Mouse (Mus musculus): ENCODE measurements around the gene Calm3.

The Calm3 gene

DNA sequence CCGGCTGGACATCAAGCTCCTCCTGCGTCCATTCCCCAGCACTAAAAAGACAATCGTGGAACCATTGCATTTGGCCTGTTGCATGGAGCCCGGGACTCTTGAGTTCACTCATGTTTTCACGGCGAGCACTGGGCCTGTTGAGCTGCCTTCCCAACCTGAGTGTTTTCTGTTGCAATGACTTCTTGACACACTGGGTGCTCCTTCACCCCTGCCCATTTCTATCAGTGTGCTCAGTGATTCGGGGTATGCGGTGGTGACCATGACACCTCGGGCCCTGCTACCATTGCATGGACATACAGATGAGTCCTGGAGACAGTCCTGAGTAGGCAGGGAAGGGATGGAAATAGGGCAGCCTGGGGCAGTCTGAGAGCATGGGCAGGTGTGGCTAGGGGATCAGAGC, 51.4 kb downstream of the Calm3 start:
- no peak for TF ChIP-seq GATA4 (IDR thresholded peaks at IDR 0.05; ENCODE audit: insufficient replicate concordance, low read length)

DNA sequence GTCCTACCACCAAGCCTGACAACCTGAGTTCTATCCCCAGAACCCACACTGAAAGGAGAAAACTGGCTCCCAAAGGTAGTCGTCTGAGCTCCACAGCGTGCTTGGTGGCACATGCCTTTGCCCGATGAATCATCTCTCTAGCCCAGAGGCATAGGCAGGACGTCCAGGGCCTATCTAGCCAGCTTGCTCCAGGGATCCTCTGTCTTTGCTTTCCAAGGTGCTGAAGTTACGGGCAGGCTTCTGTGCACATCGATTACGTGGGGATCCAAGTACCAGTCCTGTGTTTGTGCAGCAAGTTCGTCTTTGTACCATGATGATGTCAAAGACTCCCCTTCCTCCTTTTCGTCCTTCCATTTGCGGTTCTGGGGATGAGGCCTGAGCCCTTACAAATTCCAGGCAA, 52.3 kb downstream of the Calm3 start:
- TF ChIP-seq GATA4 (IDR thresholded peaks at IDR 0.05; ENCODE audit: insufficient replicate concordance, low read length): no peak

DNA sequence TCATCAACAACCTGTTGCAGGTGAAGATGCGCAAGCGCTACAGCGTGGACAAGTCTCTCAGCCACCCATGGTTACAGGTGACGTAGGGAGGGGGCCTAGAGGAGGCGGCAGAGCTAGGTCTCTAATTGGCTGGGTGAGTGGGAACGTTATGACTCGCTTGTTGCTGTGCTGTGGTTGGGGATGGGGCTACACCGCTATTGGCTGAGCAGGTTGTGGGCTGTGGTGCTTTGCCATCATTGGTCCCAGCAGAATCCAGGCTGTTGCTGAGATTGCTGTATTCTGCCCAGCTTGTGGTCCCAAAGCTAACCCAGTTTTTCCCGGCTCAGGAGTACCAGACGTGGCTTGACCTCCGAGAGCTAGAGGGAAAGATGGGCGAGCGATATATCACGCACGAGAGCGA, 54.4 kb downstream of the Calm3 start:
- no peak for TF ChIP-seq GATA4 (IDR thresholded peaks at IDR 0.05; ENCODE audit: insufficient replicate concordance, low read length)

DNA sequence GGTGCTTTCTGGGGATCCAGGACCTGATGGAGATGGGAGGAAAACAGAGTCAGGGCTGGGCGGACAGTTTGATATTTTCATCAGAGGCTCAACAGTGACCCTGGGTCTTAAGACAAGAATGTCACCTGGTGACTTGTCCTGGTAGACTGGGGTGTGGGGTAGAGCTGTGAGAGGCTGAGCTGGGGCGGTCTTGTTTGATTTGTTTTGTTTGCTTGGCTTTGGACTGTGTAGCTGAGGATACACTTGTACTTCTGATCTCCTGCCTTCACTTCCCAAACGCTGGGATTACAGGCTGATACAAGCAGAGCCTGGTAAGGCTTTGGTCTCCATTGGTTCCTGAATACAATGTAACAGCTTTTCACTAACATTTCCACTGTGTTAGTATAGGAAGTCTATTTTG, 56.4 kb downstream of the Calm3 start:
- no peak for TF ChIP-seq GATA4 (IDR thresholded peaks at IDR 0.05; ENCODE audit: insufficient replicate concordance, low read length)

Data from liver, adult (tissue).